Mouse (Mus musculus): ENCODE results near the gene Rab23.

Rab23 gene

GRCm38 (mm10) chr1:33719733-33720225 is at the start of gene Rab23:
Rab23 (plus strand) TSS chr1:33719887.
- peak; percentile 75 to 78 for DNase-seq (ENCODE audit: low spot score in 2 of 2)

- peak; percentile 39 to 50 for DNase-seq (ENCODE audit: low spot score in 2 of 2)
These were observed 49.5 kb upstream of the Rab23 start for GRCm38 (mm10) chr1:33670164-33670616.

GRCm38 (mm10) chr1:33671441-33671840 is 48.2 kb upstream of the Rab23 start:
- no peak for DNase-seq (ENCODE audit: low spot score in 2 of 2)

GRCm38 (mm10) chr1:33672083-33672482 is 47.6 kb upstream of the Rab23 start:
- DNase-seq (ENCODE audit: low spot score in 2 of 2): no peak

GRCm38 (mm10) chr1:33672514-33672913 is 47.2 kb upstream of the Rab23 start:
- DNase-seq (ENCODE audit: low spot score in 2 of 2): peak in 1 of 2 experiments; percentile 22

GRCm38 (mm10) chr1:33673158-33673960 is 46.3 kb upstream of the Rab23 start:
- no peak for DNase-seq (ENCODE audit: low spot score in 2 of 2)

- no peak for DNase-seq (ENCODE audit: low spot score in 2 of 2)
These were observed 39.3 kb upstream of the Rab23 start for GRCm38 (mm10) chr1:33680435-33680834.

GRCm38 (mm10) chr1:33680890-33681289 is 38.8 kb upstream of the Rab23 start:
- no peak for DNase-seq (ENCODE audit: low spot score in 2 of 2)

- DNase-seq (ENCODE audit: low spot score in 2 of 2): no peak
These were observed 35.2 kb upstream of the Rab23 start for GRCm38 (mm10) chr1:33684459-33684858.

GRCm38 (mm10) chr1:33688810-33689209 is 30.9 kb upstream of the Rab23 start:
- DNase-seq (ENCODE audit: low spot score in 2 of 2): no peak

- no peak for DNase-seq (ENCODE audit: low spot score in 2 of 2)
These were observed 30.1 kb upstream of the Rab23 start for GRCm38 (mm10) chr1:33689446-33690086.

GRCm38 (mm10) chr1:33690087-33690448 is 29.6 kb upstream of the Rab23 start:
- DNase-seq (ENCODE audit: low spot score in 2 of 2): no peak

- no peak for DNase-seq (ENCODE audit: low spot score in 2 of 2)
These were observed 25.8 kb upstream of the Rab23 start for GRCm38 (mm10) chr1:33693893-33694292.

GRCm38 (mm10) chr1:33696016-33696415 is 23.7 kb upstream of the Rab23 start:
- no peak for DNase-seq (ENCODE audit: low spot score in 2 of 2)

- no peak for DNase-seq (ENCODE audit: low spot score in 2 of 2)
These were observed 18.4 kb upstream of the Rab23 start for GRCm38 (mm10) chr1:33701244-33701643.

GRCm38 (mm10) chr1:33709615-33710014 is 10.1 kb upstream of the Rab23 start:
- no peak for DNase-seq (ENCODE audit: low spot score in 2 of 2)

- no peak for DNase-seq (ENCODE audit: low spot score in 2 of 2)
These were observed 7.7 kb upstream of the Rab23 start for GRCm38 (mm10) chr1:33712026-33712425.

GRCm38 (mm10) chr1:33714796-33715195 is 4.9 kb upstream of the Rab23 start:
- DNase-seq (ENCODE audit: low spot score in 2 of 2): no peak

- no peak for DNase-seq (ENCODE audit: low spot score in 2 of 2)
These were observed 2.1 kb upstream of the Rab23 start for GRCm38 (mm10) chr1:33717636-33718035.

- DNase-seq (ENCODE audit: low spot score in 2 of 2): no peak
These were observed 544 bp downstream of the Rab23 start for GRCm38 (mm10) chr1:33720231-33720630.

- no peak for DNase-seq (ENCODE audit: low spot score in 2 of 2)
These were observed 1.3 kb downstream of the Rab23 start for GRCm38 (mm10) chr1:33721020-33721419.

GRCm38 (mm10) chr1:33724516-33724915 is 4.8 kb downstream of the Rab23 start:
- DNase-seq (ENCODE audit: low spot score in 2 of 2): no peak

GRCm38 (mm10) chr1:33725086-33725485 is 5.4 kb downstream of the Rab23 start:
- DNase-seq (ENCODE audit: low spot score in 2 of 2): no peak

Data from frontal cortex, postnatal 14 days (tissue).